Mouse (Mus musculus) erythroblast, embryonic 14.5 days (primary cell): ENCODE data around the gene Hras.

Source experiments
- GATA1 ChIP-seq: IDR thresholded peaks from 2 replicates; pipeline ENCODE4 v1.6.1; 2012; ENCODE audit warnings: low read length, inconsistent platforms, mixed read lengths
- TAL1 ChIP-seq: IDR thresholded peaks from 3 replicates; pipeline ENCODE4 v1.6.1; 2012; ENCODE audit warnings: low read length, inconsistent platforms, mixed read lengths

- no peak for TF ChIP-seq GATA1
- no peak for TF ChIP-seq TAL1
Observed at GRCm38 (mm10) chr7:141222696-141223215, 29.0 kb upstream of the Hras start.
